Mouse (Mus musculus): ENCODE results near the gene Arhgap10. TPM values are rescaled to one million over a fixed set of nuclear protein-coding genes. Genes with fewer than 3 reads are reported as not detected.

Arhgap10 gene
- total and polyA plus RNA-seq, 3 experiments = 13.1 to 22.8 TPM; not detected in 1

DNA sequence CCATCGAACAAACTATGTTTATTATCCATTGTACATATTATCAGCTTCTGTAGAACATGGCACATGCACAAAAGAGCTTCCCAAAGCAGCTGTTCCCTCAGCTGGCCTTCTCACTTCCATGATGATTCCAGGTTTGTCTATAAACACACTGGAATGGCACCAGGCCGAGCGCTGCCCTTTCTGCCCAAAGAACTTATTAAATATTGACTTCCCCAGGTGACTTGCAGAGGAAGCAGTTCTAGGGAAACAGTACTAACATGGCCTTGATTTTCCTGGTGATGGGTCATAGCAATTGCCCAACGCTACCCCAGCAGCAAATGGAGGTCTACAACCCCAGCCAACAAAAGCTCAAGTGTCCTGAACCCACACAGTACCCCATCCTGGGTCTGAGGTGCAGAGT lies 239.5 kb downstream of the Arhgap10 start:
- Histone ChIP-seq H3K36me3 (ENCODE audit: control insufficient read depth in 1 of 2, insufficient read depth in 2 of 2, low read length in 2 of 2) (peaks cover 0 to 2% of the 10 kb centered on the region in 2 experiments; a peak in 1 of 4 replicates), H3K79me2 (ENCODE audit: control insufficient read depth, insufficient read depth, low read length, poor library complexity) (no peaks in the 10 kb centered on the region), H3K9me3 (replicated peaks; ENCODE audit: insufficient read depth, low read length) (no peaks in the 10 kb centered on the region), H3K27me3 (ENCODE audit: control insufficient read depth in 1 of 2, insufficient read depth in 2 of 2, low read length in 2 of 2) (no peaks in the 10 kb centered on the region), H3K27ac (ENCODE audit: control insufficient read depth, low read depth, low read length) (no peak overlapping the region), H3K4me1 (ENCODE audit: control insufficient read depth in 1 of 2, insufficient read depth in 2 of 2, low read length in 2 of 2) (peaks cover 0 to 2% of the 10 kb centered on the region in 2 experiments; a peak in 1 of 4 replicates), H3K9ac (ENCODE audit: control insufficient read depth, low read depth, low read length, poor library complexity, severe bottlenecking) (no peak overlapping the region), H3K4me3 (ENCODE audit: control insufficient read depth in 1 of 2, insufficient read depth in 1 of 2, low read depth in 2 of 2, low read length in 2 of 2) (no peak overlapping the region)
- DNase-seq (ENCODE audit: low read depth, low spot score) = no peak
- TF ChIP-seq RAD21 (IDR thresholded peaks at IDR 0.05; ENCODE audit: low read depth, low read length) (no peak), CTCF (IDR thresholded peaks at IDR 0.05 in 2 of 3, conservative IDR thresholded peaks at IDR 0.05 in 1 of 3; ENCODE audit: control insufficient read depth in 1 of 3, insufficient read depth in 1 of 3, low read depth in 2 of 3, low read length in 3 of 3, poor library complexity in 1 of 3, severe bottlenecking in 1 of 3) (no peak), MXI1 (IDR thresholded peaks at IDR 0.05; ENCODE audit: low read depth, low read length) (no peak), USF1 (IDR thresholded peaks at IDR 0.05; ENCODE audit: low read depth, low read length) (no peak), BHLHE40 (IDR thresholded peaks at IDR 0.05; ENCODE audit: borderline replicate concordance, low read depth, low read length) (no peak), E2F4 (IDR thresholded peaks at IDR 0.05; ENCODE audit: borderline replicate concordance, low read depth, low read length) (no peak), HCFC1 (IDR thresholded peaks at IDR 0.05; ENCODE audit: low read depth, low read length) (no peak), UBTF (IDR thresholded peaks at IDR 0.05; ENCODE audit: borderline replicate concordance, insufficient read depth, low read depth, low read length) (no peak), ZMIZ1 (IDR thresholded peaks at IDR 0.05; ENCODE audit: low read depth, low read length) (no peak), EP300 (IDR thresholded peaks at IDR 0.05; ENCODE audit: low read depth in 1 of 2, low read length in 2 of 2) (no peak), POLR2A (IDR thresholded peaks at IDR 0.05; ENCODE audit: control insufficient read depth in 1 of 2, insufficient read depth in 1 of 2, low read depth in 1 of 2, low read length in 2 of 2, poor library complexity in 1 of 2) (no peak), TAL1 (IDR thresholded peaks at IDR 0.05; ENCODE audit: low read length) (no peak), MAFK (IDR thresholded peaks at IDR 0.05; ENCODE audit: borderline replicate concordance, low read depth, low read length) (no peak), RCOR1 (IDR thresholded peaks at IDR 0.05; ENCODE audit: low read depth, low read length) (no peak)

DNA sequence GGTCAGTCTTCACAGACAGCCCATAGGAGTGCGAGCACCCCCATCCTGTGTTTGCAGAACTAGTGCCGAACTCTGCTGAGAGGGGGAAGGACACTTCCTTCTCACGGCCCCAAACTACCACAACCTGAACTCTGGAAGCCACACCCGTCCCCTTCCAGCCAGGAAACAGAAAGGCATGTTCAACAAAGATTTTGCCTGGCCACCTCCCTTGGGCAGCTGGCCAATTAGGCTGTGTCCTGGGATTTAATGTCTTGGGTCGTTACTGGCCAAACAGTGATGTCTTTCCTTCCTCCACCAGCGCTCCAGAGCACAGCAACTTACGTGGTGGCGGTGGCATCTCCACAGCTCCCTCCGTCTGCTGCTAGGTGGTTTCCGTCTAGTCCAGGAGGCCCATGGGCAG lies 240.9 kb downstream of the Arhgap10 start:
- Histone ChIP-seq H3K9me3 (replicated peaks; ENCODE audit: insufficient read depth, low read length) (no peaks in the 10 kb centered on the region), H3K36me3 (ENCODE audit: control insufficient read depth in 1 of 2, insufficient read depth in 2 of 2, low read length in 2 of 2) (no peaks in the 10 kb centered on the region), H3K9ac (ENCODE audit: control insufficient read depth, low read depth, low read length, poor library complexity, severe bottlenecking) (no peak overlapping the region), H3K27me3 (ENCODE audit: control insufficient read depth in 1 of 2, insufficient read depth in 2 of 2, low read length in 2 of 2) (no peaks in the 10 kb centered on the region), H3K4me1 (ENCODE audit: control insufficient read depth in 1 of 2, insufficient read depth in 2 of 2, low read length in 2 of 2) (no peaks in the 10 kb centered on the region), H3K27ac (ENCODE audit: control insufficient read depth, low read depth, low read length) (no peak overlapping the region), H3K79me2 (ENCODE audit: control insufficient read depth, insufficient read depth, low read length, poor library complexity) (no peaks in the 10 kb centered on the region), H3K4me3 (ENCODE audit: control insufficient read depth in 1 of 2, insufficient read depth in 1 of 2, low read depth in 2 of 2, low read length in 2 of 2) (no peak overlapping the region)
- no peak for DNase-seq (ENCODE audit: low read depth, low spot score)
- TF ChIP-seq TCF12 (IDR thresholded peaks at IDR 0.05; ENCODE audit: low read depth, low read length) (no peak), SIN3A (IDR thresholded peaks at IDR 0.05; ENCODE audit: low read length) (no peak), MYC (IDR thresholded peaks at IDR 0.05; ENCODE audit: low read depth, low read length) (no peak), MAX (IDR thresholded peaks at IDR 0.05; ENCODE audit: low read length) (no peak), JUND (IDR thresholded peaks at IDR 0.05; ENCODE audit: low read depth, low read length) (no peak), MYB (IDR thresholded peaks at IDR 0.05; ENCODE audit: low read depth, low read length) (no peak), USF1 (IDR thresholded peaks at IDR 0.05; ENCODE audit: low read depth, low read length) (no peak), ZC3H11A (IDR thresholded peaks at IDR 0.05; ENCODE audit: low read depth, low read length) (no peak), CTCF (IDR thresholded peaks at IDR 0.05 in 2 of 3, conservative IDR thresholded peaks at IDR 0.05 in 1 of 3; ENCODE audit: control insufficient read depth in 1 of 3, insufficient read depth in 1 of 3, low read depth in 2 of 3, low read length in 3 of 3, poor library complexity in 1 of 3, severe bottlenecking in 1 of 3) (no peak), SMC3 (IDR thresholded peaks at IDR 0.05; ENCODE audit: low read depth, low read length) (no peak)
